Mouse (Mus musculus): Measurements from ENCODE around the gene G6pc. TPM values are rescaled to one million over a fixed set of nuclear protein-coding genes. Genes with fewer than 3 reads are reported as not detected.

G6pc gene
- total and polyA plus RNA-seq, 2 experiments from 2014 or later = not detected

DNA sequence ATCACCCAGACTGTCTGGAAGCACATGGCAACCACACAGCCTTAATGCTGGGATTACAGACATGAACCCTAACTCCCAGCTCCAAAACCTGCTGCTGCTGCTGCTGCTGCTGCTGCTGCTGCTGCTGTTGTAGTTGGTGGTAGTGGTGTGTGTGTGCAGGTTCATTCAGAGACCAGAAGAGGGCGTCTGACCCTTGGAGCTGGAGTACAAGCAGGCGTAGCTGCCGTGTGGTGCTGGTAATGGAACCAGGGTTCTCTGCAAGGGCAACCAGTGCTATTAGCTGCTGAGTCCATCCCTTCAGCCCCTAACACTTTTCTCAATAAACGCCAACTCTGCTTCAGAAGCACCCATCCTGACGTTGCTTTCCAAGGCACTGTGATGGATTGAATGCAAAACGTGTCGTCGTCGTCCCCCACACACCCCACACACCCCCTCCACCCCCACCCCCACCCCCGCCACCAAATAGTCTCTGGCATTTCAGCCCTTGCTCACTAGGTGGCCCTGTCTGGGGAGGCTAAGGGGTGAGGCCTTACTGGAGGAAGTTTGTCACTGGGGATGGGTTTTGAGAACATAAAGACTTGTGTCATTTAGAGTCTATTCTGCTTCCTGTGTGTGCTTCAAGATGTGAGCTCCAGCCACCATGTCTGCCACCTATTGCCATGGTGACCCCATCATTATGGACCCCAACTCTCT lies 20.1 kb upstream of the G6pc start:
- no peaks in the 10 kb centered on the region for H3K9me3 ChIP-seq (ENCODE audit: low read length)
- H3K27me3 ChIP-seq (ENCODE audit: insufficient read depth, low read length) = no peaks in the 10 kb centered on the region
- H3K4me1 ChIP-seq (ENCODE audit: insufficient read depth) = no peaks in the 10 kb centered on the region
- WGBS = 77% methylated on average over 10 of the region's 10 CpGs
- no peaks in the 10 kb centered on the region for H3K36me3 ChIP-seq (ENCODE audit: insufficient read depth)
- no peak overlapping the region for H3K4me3 ChIP-seq (ENCODE audit: low read depth, low read length)
- H3K4me2 ChIP-seq (ENCODE audit: low read depth) = no peak overlapping the region
- DNase-seq (no peak), ATAC-seq (no peak)
- H3K9ac ChIP-seq = no peak overlapping the region
- no peak overlapping the region for H3K27ac ChIP-seq (ENCODE audit: low read depth, low read length)
- no peak for TF ChIP-seq CTCF (IDR thresholded peaks at IDR 0.05; ENCODE audit: low read depth)

DNA sequence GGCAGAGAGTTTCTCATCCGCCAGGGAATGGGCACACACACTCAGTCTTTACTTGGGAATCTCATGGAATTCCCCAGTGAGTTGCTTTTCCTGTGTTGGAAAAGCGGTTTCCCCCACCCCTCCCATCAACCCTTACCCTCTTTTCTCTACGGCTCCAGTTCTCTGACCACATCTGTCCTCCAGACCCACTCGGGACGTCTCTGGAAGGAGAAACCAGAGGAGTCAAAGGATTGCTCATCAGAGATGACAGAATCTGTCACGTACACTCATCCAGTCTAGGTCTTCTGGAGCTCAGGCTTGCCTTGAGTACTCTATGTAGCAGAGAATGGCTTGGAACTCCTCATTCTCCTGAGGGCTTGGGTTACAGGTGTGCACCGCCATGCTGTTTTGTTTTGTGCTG lies 18.6 kb upstream of the G6pc start:
- no peaks in the 10 kb centered on the region for H3K27me3 ChIP-seq (ENCODE audit: insufficient read depth, low read length)
- no peak overlapping the region for H3K4me2 ChIP-seq (ENCODE audit: low read depth)
- no peaks in the 10 kb centered on the region for H3K4me1 ChIP-seq (ENCODE audit: insufficient read depth)
- H3K9me3 ChIP-seq (ENCODE audit: low read length) = no peaks in the 10 kb centered on the region
- no peak for TF ChIP-seq CTCF (IDR thresholded peaks at IDR 0.05; ENCODE audit: low read depth)
- 76% methylated on average over 7 of the region's 7 CpGs for WGBS
- no peaks in the 10 kb centered on the region for H3K36me3 ChIP-seq (ENCODE audit: insufficient read depth)
- no peak overlapping the region for H3K9ac ChIP-seq
- H3K4me3 ChIP-seq (ENCODE audit: low read depth, low read length) = no peak overlapping the region
- no peak overlapping the region for H3K27ac ChIP-seq (ENCODE audit: low read depth, low read length)
- ATAC-seq = no peak
- DNase-seq = no peak

DNA sequence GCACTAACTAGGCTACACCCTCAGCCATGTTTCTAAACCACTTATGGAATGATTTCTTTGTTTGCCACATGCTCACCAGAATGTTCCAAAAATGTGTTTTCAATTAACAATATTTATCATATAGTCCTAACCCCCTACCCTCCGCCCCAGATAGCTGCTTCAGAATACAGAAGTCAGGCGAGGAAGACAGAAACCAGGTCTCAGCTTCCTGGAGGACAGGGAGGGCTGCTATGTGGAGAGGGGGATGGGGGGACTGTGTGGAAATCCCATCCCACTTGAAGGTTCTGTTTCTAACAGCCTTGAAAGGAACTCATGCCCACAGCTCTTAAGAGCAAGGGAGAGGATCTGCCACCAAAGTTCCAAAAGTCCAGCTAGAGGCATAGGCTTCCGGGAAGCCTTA lies 18.1 kb upstream of the G6pc start:
- Histone ChIP-seq H3K36me3 (ENCODE audit: insufficient read depth) (no peaks in the 10 kb centered on the region), H3K4me2 (ENCODE audit: low read depth) (no peak overlapping the region), H3K9me3 (ENCODE audit: low read length) (no peaks in the 10 kb centered on the region), H3K27ac (ENCODE audit: low read depth, low read length) (no peak overlapping the region), H3K9ac (no peak overlapping the region), H3K27me3 (ENCODE audit: insufficient read depth, low read length) (no peaks in the 10 kb centered on the region), H3K4me1 (ENCODE audit: insufficient read depth) (no peaks in the 10 kb centered on the region), H3K4me3 (ENCODE audit: low read depth, low read length) (no peak overlapping the region)
- WGBS = 89% methylated on average over 3 of the region's 3 CpGs
- no peak for ATAC-seq
- no peak for DNase-seq
- TF ChIP-seq CTCF (IDR thresholded peaks at IDR 0.05; ENCODE audit: low read depth) = no peak

GRCm38 (mm10) chr11:101351100-101351720 lies 16.2 kb upstream of the G6pc start:
- no peak for ATAC-seq
- WGBS = 71% methylated on average over 11 of the region's 11 CpGs
- DNase-seq = no peak

DNA sequence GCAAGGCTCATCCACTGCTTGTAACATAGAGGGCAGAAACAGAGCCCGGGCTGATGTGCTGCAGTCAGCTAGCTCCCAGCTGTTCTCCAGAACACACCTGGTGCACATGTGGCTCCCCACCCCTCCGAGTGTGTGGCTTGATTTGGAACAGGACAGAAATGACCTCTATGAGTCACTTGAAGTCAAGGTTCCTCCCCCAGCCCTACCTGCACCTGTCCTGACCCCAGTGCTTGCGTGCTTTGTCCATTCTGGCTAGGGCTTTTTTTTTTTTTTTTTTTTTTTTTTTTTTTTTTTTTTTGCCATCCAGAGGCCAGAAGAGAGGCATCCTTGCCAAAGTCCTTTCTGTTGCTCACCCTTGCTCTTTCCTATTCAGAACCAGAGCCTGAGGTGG lies 15.6 kb upstream of the G6pc start:
- ATAC-seq (no peak), DNase-seq (no peak)
- no peaks in the 10 kb centered on the region for H3K9me3 ChIP-seq (ENCODE audit: low read length)
- no peak overlapping the region for H3K4me3 ChIP-seq (ENCODE audit: low read depth, low read length)
- no peaks in the 10 kb centered on the region for H3K4me1 ChIP-seq (ENCODE audit: insufficient read depth)
- no peaks in the 10 kb centered on the region for H3K36me3 ChIP-seq (ENCODE audit: insufficient read depth)
- no peak overlapping the region for H3K4me2 ChIP-seq (ENCODE audit: low read depth)
- no peak overlapping the region for H3K27ac ChIP-seq (ENCODE audit: low read depth, low read length)
- H3K27me3 ChIP-seq (ENCODE audit: insufficient read depth, low read length) = no peaks in the 10 kb centered on the region
- TF ChIP-seq CTCF (IDR thresholded peaks at IDR 0.05; ENCODE audit: low read depth) = no peak
- 75% methylated on average over 3 of the region's 3 CpGs for WGBS
- H3K9ac ChIP-seq = no peak overlapping the region

More at GRCm38 (mm10) chr11:101351100-101351720, 16.2 kb upstream of the G6pc start:
- Histone ChIP-seq H3K4me3 (ENCODE audit: low read depth, low read length) (no peak overlapping the region), H3K9ac (no peak overlapping the region), H3K36me3 (ENCODE audit: insufficient read depth) (no peaks in the 10 kb centered on the region), H3K9me3 (ENCODE audit: low read length) (no peaks in the 10 kb centered on the region), H3K4me2 (ENCODE audit: low read depth) (no peak overlapping the region), H3K27me3 (ENCODE audit: insufficient read depth, low read length) (no peaks in the 10 kb centered on the region), H3K27ac (ENCODE audit: low read depth, low read length) (no peak overlapping the region), H3K4me1 (ENCODE audit: insufficient read depth) (no peaks in the 10 kb centered on the region)
- no peak for TF ChIP-seq CTCF (IDR thresholded peaks at IDR 0.05; ENCODE audit: low read depth)

DNA sequence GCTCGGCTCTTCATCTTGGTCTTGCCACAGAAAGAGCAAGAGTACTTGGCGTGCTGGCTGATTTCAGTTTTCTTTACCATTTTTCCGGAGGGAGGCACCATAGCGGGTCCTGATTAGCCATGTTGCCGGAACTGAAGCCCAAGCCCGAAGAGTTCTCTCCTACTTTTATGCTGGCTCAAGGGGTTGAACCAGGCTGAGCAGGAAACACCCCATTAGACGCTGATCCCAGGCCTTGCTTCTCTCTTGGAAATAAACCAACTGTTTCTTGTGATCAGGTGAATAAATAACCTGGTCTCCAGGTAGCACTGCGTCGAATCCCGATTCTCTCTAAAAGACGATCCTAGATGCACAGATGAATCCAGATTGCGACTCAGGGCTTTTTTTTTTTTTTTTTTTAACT lies 13.9 kb upstream of the G6pc start:
- 90% methylated on average over 12 of the region's 12 CpGs for WGBS
- H3K4me2 ChIP-seq (ENCODE audit: low read depth) = no peak overlapping the region
- no peak for DNase-seq
- H3K4me3 ChIP-seq (ENCODE audit: low read depth, low read length) = no peak overlapping the region
- H3K4me1 ChIP-seq (ENCODE audit: insufficient read depth) = no peaks in the 10 kb centered on the region
- TF ChIP-seq CTCF (IDR thresholded peaks at IDR 0.05; ENCODE audit: low read depth) = no peak
- H3K27me3 ChIP-seq (ENCODE audit: insufficient read depth, low read length) = no peaks in the 10 kb centered on the region
- no peaks in the 10 kb centered on the region for H3K36me3 ChIP-seq (ENCODE audit: insufficient read depth)
- no peak overlapping the region for H3K9ac ChIP-seq
- no peak overlapping the region for H3K27ac ChIP-seq (ENCODE audit: low read depth, low read length)
- H3K9me3 ChIP-seq (ENCODE audit: low read length) = no peaks in the 10 kb centered on the region
- no peak for ATAC-seq

DNA sequence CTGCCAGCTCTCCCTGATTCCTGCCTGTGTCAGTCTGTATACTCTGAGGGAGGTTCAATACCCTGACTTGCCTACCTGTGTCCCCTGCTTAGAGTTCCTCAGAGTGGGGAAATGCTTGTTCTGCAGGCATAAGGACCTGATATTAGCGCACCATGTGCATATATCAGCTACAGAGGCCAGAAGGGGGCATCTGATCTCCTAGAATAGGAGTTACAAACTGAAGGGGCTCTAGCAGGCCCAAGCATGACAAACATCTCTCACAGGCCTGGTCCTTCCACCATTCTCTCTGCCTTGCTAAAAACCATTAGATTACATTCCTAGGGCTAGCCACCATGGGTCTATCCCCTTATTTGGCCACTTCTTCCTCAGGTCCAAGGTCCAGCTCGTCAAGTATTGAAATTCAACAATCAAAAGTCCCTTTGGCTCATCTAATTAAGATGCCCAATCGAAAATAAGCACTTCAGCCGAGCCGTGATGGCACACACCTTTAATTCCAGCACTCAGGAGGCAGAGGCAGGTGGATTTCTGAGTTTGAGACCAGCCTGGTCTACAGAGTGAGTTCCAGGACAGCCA lies 12.8 kb upstream of the G6pc start:
- Histone ChIP-seq H3K4me2 (ENCODE audit: low read depth) (no peak overlapping the region), H3K4me3 (ENCODE audit: low read depth, low read length) (no peak overlapping the region), H3K9me3 (ENCODE audit: low read length) (no peaks in the 10 kb centered on the region), H3K36me3 (ENCODE audit: insufficient read depth) (no peaks in the 10 kb centered on the region), H3K4me1 (ENCODE audit: insufficient read depth) (no peaks in the 10 kb centered on the region), H3K27ac (ENCODE audit: low read depth, low read length) (no peak overlapping the region), H3K9ac (no peak overlapping the region), H3K27me3 (ENCODE audit: insufficient read depth, low read length) (no peaks in the 10 kb centered on the region)
- TF ChIP-seq CTCF (IDR thresholded peaks at IDR 0.05; ENCODE audit: low read depth) = no peak
- ATAC-seq (no peak), DNase-seq (no peak)
- WGBS = 74% methylated on average over 5 of the region's 5 CpGs

Data from forebrain, postnatal 0 days (tissue).